Mouse (Mus musculus): ENCODE results near the gene Olfr1499. TPM values are rescaled to one million over a fixed set of nuclear protein-coding genes. Genes with fewer than 3 reads are reported as not detected.
"Not testable (repeated sequence)": the region's sequence is repeated elsewhere in the genome, so short reads cannot be mapped to it uniquely, and the experiment has no call there.

Olfr1499 gene
- not detected in 2 replicates for polyA plus RNA-seq (2015; fragmentation: Nextera tagmentation; extraction: Ambion mirVana)

DNA sequence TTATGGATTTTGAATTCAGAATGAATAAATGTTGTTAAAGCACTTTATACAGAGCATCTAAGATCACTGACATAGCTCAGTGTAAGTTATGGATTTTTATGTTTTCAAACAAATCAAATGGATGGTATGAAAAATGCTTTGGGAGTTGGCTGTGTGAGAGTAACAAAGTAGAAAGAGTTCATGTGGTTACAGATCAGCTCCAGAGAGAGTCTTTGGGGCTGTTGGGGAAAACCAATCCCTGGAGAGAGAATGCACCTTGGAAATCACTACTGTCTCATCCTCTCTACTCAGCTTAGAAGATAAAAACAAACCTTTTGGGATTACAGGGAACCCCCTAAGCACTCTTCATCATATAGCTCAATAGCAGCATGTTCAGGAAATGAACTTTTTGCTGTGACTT is at the start of gene Olfr1499:
TSS of gene Olfr1499 (minus strand) at position 101 of the 400 bp plus-strand sequence.
- Histone ChIP-seq H3K9ac (no peak within 1 kb of the TSS), H3K4me2 (no peak within 1 kb of the TSS), H3K4me3 (no peak within 1 kb of the TSS), H3K4me1 (replicated peaks) (no peaks in the 10 kb centered on the region), H3K9me3 (no peaks in the 10 kb centered on the region), H3K27me3 (no peaks in the 10 kb centered on the region), H3K27ac (replicated peaks) (no peak within 1 kb of the TSS), H3K36me3 (no peaks in the 10 kb centered on the region)
- ATAC-seq (ENCODE audit: low read depth): no peak

DNA sequence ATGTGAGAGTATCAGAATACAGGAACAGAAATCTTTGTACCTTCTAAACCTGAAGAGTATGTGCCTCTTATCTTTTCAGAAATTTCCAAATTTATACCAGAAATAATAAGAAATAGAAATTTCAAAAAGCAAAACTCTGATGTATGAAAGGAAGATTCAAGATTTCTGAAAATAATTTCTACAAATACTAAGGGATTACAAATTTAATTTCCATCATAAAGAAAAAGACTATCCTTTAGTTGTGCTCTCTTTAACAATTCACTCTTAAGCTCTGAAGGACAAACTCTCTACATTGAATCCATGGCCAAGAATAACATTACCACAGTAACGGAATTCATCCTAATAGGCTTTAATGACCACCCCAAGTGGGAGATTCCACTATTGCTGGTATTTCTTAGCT is 42.2 kb upstream of the Olfr1499 start, which contains the start of gene Olfr1502:
TSS of gene Olfr1502 (plus strand) at position 301 of the 400 bp plus-strand sequence.
- ATAC-seq (ENCODE audit: low read depth): no peak
- H3K4me2 ChIP-seq: no peak within 1 kb of the TSS
- H3K9me3 ChIP-seq: no peaks in the 10 kb centered on the region
- no peak within 1 kb of the TSS for H3K27ac ChIP-seq (replicated peaks)
- H3K27me3 ChIP-seq: no peaks in the 10 kb centered on the region
- 85% methylated on average over 1 of the region's 1 CpGs for WGBS
- no peak within 1 kb of the TSS for H3K9ac ChIP-seq
- H3K4me3 ChIP-seq: no peak within 1 kb of the TSS
- H3K36me3 ChIP-seq: no peaks in the 10 kb centered on the region
- H3K4me1 ChIP-seq (replicated peaks): no peaks in the 10 kb centered on the region

DNA sequence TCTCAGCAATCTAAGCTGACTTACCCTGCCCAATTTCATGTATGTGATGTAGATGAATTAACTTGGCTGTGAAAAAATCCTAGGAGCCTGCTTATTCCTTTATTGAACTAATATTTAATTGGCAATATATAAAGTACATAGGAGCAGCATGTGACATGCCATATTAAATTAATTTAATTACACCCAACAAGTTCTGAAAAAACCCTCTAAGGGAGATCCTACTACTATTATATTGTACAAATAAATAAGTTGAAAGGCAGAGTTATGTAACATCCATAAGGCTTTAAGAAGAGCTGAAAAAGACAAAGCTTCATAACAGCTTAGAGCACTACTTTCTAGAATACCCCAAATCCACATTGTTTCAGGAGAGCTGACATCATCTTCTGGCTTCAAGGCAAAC is 31.3 kb upstream of the Olfr1499 start, which contains the start of gene Olfr1501:
TSS of gene Olfr1501 (minus strand) at position 101 of the 400 bp plus-strand sequence.
- H3K9ac ChIP-seq; H3K9me3 ChIP-seq; H3K27ac ChIP-seq (replicated peaks); H3K36me3 ChIP-seq; H3K27me3 ChIP-seq; ATAC-seq (ENCODE audit: low read depth); H3K4me3 ChIP-seq; H3K4me2 ChIP-seq; H3K4me1 ChIP-seq (replicated peaks): not testable (repeated sequence)

DNA sequence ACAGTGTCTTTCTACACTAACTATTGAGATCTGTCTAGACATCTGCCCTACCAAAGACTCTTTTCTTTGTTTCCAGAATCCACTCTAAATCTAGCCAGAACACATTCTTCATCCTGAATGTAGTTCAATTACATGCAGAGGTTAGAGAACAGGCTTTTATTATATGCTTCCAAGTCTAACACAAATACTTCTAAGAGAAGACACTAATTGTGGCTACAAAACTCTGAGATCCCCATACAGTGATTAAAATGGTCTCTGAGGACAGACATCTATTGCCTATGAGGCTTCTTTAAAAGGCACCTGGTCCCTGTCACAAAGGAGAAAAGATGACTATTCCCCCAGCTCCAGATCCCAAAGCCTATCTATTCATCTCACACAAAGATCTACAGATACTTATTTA is 11.1 kb upstream of the Olfr1499 start, which contains the start of gene Olfr1500:
TSS of gene Olfr1500 (minus strand) at position 101 of the 400 bp plus-strand sequence.
- Histone ChIP-seq H3K4me2 (no peak within 1 kb of the TSS), H3K9ac (no peak within 1 kb of the TSS), H3K36me3 (no peaks in the 10 kb centered on the region), H3K4me1 (replicated peaks) (no peaks in the 10 kb centered on the region), H3K27ac (replicated peaks) (no peak within 1 kb of the TSS), H3K9me3 (no peaks in the 10 kb centered on the region), H3K27me3 (no peaks in the 10 kb centered on the region), H3K4me3 (no peak within 1 kb of the TSS)
- ATAC-seq (ENCODE audit: low read depth): no peak

DNA sequence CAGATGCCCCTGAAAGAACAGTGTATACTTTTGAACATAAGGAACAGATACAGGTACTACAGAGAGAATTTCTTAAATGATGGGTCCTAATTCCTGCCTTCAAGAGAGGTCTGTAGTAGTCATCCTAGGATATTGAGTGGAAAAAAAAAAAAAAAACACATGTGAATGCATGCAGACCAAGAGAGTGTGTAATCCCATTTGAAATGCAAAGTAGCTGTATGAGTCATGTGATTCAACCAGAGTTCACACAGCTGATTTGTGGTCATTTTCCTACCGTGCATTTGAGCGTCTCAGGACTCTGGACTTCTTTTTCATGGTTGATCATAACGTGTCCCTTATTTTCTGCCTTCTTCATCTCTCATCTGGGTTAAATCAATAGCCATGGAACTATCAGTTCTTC is 9.2 kb upstream of the Olfr1499 start:
- Histone ChIP-seq H3K27me3 (no peaks in the 10 kb centered on the region), H3K9ac (no peak overlapping the region), H3K36me3 (no peaks in the 10 kb centered on the region), H3K9me3 (no peaks in the 10 kb centered on the region), H3K4me1 (replicated peaks) (no peaks in the 10 kb centered on the region), H3K27ac (replicated peaks) (no peak overlapping the region), H3K4me2 (no peak overlapping the region), H3K4me3 (no peak overlapping the region)
- no peak for ATAC-seq (ENCODE audit: low read depth)
- WGBS: 75% methylated on average over 3 of the region's 3 CpGs

DNA sequence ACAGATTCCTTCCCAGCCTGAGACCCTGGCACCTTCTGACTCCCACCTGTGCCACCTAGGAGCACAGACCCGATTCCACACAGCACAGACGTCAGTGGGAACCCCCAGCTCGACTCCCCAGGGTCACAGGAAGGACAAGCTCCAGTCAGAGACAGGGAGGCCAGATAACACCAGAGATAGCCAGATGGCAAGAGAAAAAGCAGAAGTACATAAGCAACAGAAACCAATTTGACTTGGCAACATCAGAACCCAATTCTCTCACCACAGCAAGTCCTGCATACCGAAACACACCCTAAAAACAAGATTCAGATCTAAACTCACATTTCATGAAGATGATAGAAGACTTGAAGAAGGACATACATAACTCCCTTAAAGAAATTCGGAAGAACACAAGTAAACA is 1.6 kb upstream of the Olfr1499 start:
- H3K9ac ChIP-seq: no peak overlapping the region
- H3K36me3 ChIP-seq: no peaks in the 10 kb centered on the region
- H3K27ac ChIP-seq (replicated peaks): no peak overlapping the region
- H3K4me2 ChIP-seq: no peak overlapping the region
- ATAC-seq (ENCODE audit: low read depth): no peak
- 67% methylated on average over 5 of the region's 5 CpGs for WGBS
- H3K9me3 ChIP-seq: no peaks in the 10 kb centered on the region
- H3K27me3 ChIP-seq: no peaks in the 10 kb centered on the region
- H3K4me1 ChIP-seq (replicated peaks): no peaks in the 10 kb centered on the region
- no peak overlapping the region for H3K4me3 ChIP-seq

DNA sequence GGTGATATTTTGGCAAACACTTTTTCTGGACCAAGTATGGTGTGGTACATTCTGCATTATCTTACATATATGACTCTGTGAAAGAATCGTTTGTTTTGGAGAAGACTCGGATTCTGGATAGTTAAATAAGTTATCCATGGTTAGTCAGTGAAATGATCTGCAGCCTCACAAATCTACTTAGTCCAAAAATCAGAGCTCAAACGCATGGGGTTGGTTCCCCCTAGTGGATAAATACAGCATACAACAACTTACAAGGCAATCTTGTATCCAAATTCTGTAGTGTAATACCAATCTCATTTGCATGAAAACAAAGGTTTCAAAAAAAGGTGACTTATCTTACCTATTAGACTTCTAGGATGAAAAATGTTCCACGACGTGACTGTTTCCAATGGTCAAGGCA is 420 bp downstream of the Olfr1499 start:
- Histone ChIP-seq H3K27ac (replicated peaks) (no peak overlapping the region), H3K36me3 (no peaks in the 10 kb centered on the region), H3K4me2 (no peak overlapping the region), H3K4me1 (replicated peaks) (no peaks in the 10 kb centered on the region), H3K9ac (no peak overlapping the region), H3K27me3 (no peaks in the 10 kb centered on the region), H3K9me3 (no peaks in the 10 kb centered on the region), H3K4me3 (no peak overlapping the region)
- 39% methylated on average over 5 of the region's 5 CpGs for WGBS
- ATAC-seq (ENCODE audit: low read depth): no peak

DNA sequence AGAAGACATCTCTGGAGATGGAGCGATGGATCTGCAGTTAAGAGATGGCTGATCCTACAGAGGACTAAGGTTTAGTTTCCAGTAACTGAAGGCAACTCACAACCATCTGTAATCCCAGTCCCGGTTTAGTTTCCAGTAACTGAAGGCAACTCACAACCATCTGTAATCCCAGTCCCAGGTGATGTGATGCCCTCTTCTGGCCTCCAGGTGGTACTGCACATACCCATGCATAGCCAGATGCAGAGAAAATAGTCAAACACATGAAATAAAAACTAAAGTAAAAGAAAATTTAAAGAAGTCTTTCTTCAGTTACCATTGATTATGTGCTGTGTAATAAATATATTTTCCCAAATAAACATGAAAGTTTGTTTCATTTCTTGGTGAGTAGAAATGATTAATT is 6.4 kb downstream of the Olfr1499 start:
- ATAC-seq (ENCODE audit: low read depth): no peak
- WGBS: 73% methylated on average over 2 of the region's 2 CpGs
- H3K27me3 ChIP-seq: no peaks in the 10 kb centered on the region

DNA sequence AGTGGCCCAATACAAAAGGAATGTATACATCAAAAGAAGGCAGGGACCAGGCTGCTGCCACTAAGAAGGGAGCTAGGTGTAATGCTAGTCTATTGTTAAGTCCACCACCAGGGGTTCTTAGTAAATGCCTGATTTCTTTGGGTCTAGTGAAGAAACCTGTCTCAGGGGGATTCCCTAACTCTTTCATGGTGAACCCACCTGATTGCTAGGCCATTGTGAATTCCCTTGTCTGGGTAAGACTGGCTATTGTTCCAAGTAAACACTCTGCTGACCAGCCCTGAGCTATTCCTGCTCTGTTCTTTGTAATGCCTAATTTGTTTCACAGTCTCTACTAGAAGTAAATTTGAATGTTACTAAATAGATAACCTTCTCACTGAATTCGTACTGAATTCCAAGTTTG is 13.8 kb downstream of the Olfr1499 start:
- H3K9me3 ChIP-seq; H3K36me3 ChIP-seq; H3K9ac ChIP-seq; H3K4me1 ChIP-seq (replicated peaks); ATAC-seq (ENCODE audit: low read depth); H3K27ac ChIP-seq (replicated peaks); H3K4me2 ChIP-seq; H3K4me3 ChIP-seq; H3K27me3 ChIP-seq: not testable (repeated sequence)
- 70% methylated on average over 1 of the region's 1 CpGs for WGBS

More for the DNA sequence above, 6.4 kb downstream of the Olfr1499 start:
- H3K4me2 ChIP-seq: no peak overlapping the region
- no peaks in the 10 kb centered on the region for H3K4me1 ChIP-seq (replicated peaks)
- no peaks in the 10 kb centered on the region for H3K9me3 ChIP-seq
- H3K4me3 ChIP-seq: no peak overlapping the region
- H3K27ac ChIP-seq (replicated peaks): no peak overlapping the region
- no peaks in the 10 kb centered on the region for H3K36me3 ChIP-seq
- H3K9ac ChIP-seq: no peak overlapping the region

DNA sequence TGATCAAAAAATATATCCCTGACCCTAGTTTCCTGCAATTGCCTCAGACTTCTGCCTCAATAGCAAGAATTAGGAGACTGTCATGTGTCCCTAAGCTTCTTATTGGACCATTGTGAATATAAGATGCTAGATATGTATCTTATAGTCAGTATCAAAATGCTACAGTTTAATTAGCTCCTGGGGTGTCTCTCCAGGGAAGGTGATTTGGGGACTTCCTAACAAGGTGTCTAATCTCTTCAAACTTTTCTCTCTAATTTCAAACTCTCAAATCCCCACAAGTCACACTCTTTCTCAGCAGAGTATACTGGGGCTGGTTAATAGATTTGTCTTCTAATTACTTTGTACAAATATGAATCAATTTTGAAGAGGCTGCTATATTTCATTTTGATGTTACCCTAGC is 21.1 kb downstream of the Olfr1499 start, which contains the start of gene Olfr1497:
TSS of gene Olfr1497 (minus strand) at position 101 of the 400 bp plus-strand sequence.
- Histone ChIP-seq H3K9ac (no peak within 1 kb of the TSS), H3K36me3 (no peaks in the 10 kb centered on the region), H3K27ac (replicated peaks) (no peak within 1 kb of the TSS), H3K9me3 (no peaks in the 10 kb centered on the region), H3K4me3 (no peak within 1 kb of the TSS), H3K27me3 (no peaks in the 10 kb centered on the region), H3K4me2 (no peak within 1 kb of the TSS), H3K4me1 (replicated peaks) (no peaks in the 10 kb centered on the region)
- no peak for ATAC-seq (ENCODE audit: low read depth)

DNA sequence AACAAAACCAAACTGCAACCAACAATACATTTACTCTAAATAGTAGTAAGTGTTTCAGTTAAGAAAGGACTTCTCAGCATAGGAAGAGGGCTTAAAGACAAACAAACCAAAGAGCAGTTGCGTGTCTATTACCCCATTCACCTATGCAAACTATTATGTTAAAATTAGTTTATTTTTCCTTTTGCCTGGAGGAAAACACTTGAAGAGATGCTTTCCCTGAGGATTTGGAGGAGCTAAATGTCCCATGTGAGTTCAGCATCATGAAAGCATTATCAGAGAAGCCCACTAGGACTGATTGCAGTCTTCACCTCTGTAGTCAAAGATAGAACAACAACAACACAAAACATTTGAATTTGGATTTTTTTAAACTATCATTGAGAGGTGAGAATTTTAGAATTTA is 41.7 kb downstream of the Olfr1499 start, which contains the start of gene Olfr1496:
TSS of gene Olfr1496 (plus strand) at position 301 of the 400 bp plus-strand sequence.
- H3K9ac ChIP-seq: no peak within 1 kb of the TSS
- H3K27me3 ChIP-seq: no peaks in the 10 kb centered on the region
- no peak within 1 kb of the TSS for H3K27ac ChIP-seq (replicated peaks)
- 80% methylated on average over 1 of the region's 1 CpGs for WGBS
- no peaks in the 10 kb centered on the region for H3K36me3 ChIP-seq
- H3K9me3 ChIP-seq: no peaks in the 10 kb centered on the region
- H3K4me2 ChIP-seq: no peak within 1 kb of the TSS
- no peak for ATAC-seq (ENCODE audit: low read depth)
- H3K4me3 ChIP-seq: no peak within 1 kb of the TSS
- no peaks in the 10 kb centered on the region for H3K4me1 ChIP-seq (replicated peaks)

DNA sequence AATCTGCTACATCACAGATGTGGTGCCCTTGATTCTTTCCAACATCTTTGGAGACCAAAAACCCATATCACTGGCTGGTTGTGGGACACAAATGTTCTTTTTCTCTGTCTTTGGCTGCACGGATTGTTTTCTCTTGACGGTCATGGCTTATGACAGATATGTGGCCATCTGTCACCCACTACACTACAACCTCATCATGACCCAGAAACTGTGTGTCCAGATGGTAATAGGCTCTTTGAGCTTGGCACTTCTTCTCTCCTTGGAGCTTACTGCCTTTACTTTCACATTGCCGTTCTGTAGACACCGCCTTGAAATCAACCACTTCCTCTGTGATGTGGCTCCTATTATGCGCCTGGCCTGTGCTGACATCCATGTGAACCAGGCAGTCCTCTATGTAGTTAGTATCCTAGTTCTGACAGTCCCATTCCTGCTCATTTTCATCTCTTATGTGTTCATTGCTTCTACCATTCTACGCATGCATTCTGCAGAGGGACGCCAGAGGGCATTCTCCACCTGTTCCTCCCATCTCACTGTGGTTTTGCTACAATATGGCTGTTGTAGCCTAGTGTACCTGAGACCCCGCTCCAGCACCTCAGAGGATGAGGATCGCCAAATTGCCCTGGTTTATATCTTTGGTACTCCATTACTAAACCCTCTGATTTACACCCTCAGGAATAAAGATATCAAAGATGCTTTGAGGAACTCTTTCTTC is 50.5 kb downstream of the Olfr1499 start:
- 93% methylated on average over 9 of the region's 9 CpGs for WGBS
- H3K4me2 ChIP-seq: no peak overlapping the region
- no peak overlapping the region for H3K27ac ChIP-seq (replicated peaks)
- no peaks in the 10 kb centered on the region for H3K36me3 ChIP-seq
- H3K4me1 ChIP-seq (replicated peaks): no peaks in the 10 kb centered on the region
- ATAC-seq (ENCODE audit: low read depth): no peak
- no peak overlapping the region for H3K9ac ChIP-seq
- no peaks in the 10 kb centered on the region for H3K9me3 ChIP-seq
- no peak overlapping the region for H3K4me3 ChIP-seq
- H3K27me3 ChIP-seq: no peaks in the 10 kb centered on the region

DNA sequence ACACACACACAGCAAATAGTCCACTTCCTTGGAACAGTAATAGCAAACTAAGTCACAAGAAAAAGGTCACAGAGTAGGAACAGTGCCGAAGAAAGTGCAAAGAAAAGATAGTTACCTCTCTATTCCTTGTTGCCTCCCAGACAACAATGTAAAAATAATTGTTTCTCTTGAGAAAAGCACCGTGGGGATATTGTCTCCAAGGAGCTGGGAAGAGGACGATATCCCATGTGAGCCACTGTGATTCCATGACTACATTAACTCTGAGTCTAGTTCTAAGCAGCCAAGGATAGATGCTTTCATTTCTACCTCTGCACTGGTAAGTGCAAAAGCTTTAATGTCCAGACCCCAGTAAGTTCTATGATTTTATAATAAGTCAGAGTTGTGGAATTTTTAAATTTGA is 54.9 kb downstream of the Olfr1499 start, which contains the start of gene Olfr1495:
TSS of gene Olfr1495 (plus strand) at position 301 of the 400 bp plus-strand sequence.
- ATAC-seq (ENCODE audit: low read depth): no peak
- Histone ChIP-seq H3K27ac (replicated peaks) (no peak within 1 kb of the TSS), H3K9ac (no peak within 1 kb of the TSS), H3K9me3 (no peaks in the 10 kb centered on the region), H3K4me3 (no peak within 1 kb of the TSS), H3K4me2 (no peak within 1 kb of the TSS), H3K36me3 (no peaks in the 10 kb centered on the region), H3K4me1 (replicated peaks) (no peaks in the 10 kb centered on the region), H3K27me3 (no peaks in the 10 kb centered on the region)
- WGBS: 83% methylated on average over 3 of the region's 3 CpGs
